Mouse (Mus musculus) hindbrain, embryonic 11.5 days (tissue): ENCODE results near the gene Acss1. TPM values are rescaled to one million over a fixed set of nuclear protein-coding genes. Genes with fewer than 3 reads are reported as not detected.
A peak's percentile ranks its signal among the peaks of the same experiment; 100 is the strongest.

Experiments used
- ATAC-seq: fragments of 200-750 bp; cut with Nextera tagmentation; 2 replicates; pipeline ENCODE4 v1.8.0; 2017; ENCODE audit warnings: mild to moderate bottlenecking, moderate TSS enrichment, moderate library complexity; ENCODE audit not compliant: low FRiP score
- DNase-seq: peaks from one replicate; pipeline ENCODE4 v3.0.0-alpha.2; 2015; ENCODE audit warnings: low spot score
- H3K27ac ChIP-seq: fragments of 300-500 bp; sonication (generic); 2 replicates; pipeline ENCODE4 v1.5.1; 2014; ENCODE audit warnings: mild to moderate bottlenecking, low read depth, low read length
- H3K27me3 ChIP-seq: fragments of 300-500 bp; sonication (generic); 2 replicates; pipeline ENCODE4 v1.6.1; 2014; ENCODE audit warnings: mild to moderate bottlenecking, low read length, moderate library complexity, mixed read lengths; ENCODE audit not compliant: control insufficient read depth, insufficient read depth
- H3K36me3 ChIP-seq: fragments of 300-500 bp; sonication (generic); 2 replicates; pipeline ENCODE4 v1.6.1; 2014; ENCODE audit warnings: mild to moderate bottlenecking, low read length, moderate library complexity, mixed read lengths; ENCODE audit not compliant: control insufficient read depth, insufficient read depth
- H3K4me1 ChIP-seq: fragments of 300-500 bp; sonication (generic); replicated peaks from 2 replicates; pipeline ENCODE4 v1.6.1; 2014; ENCODE audit warnings: low read length, mixed read lengths; ENCODE audit not compliant: control insufficient read depth, insufficient read depth
- H3K4me2 ChIP-seq: fragments of 300-500 bp; sonication (generic); replicated peaks from 2 replicates; pipeline ENCODE4 v1.6.1; 2014; ENCODE audit warnings: mild to moderate bottlenecking, low read depth, low read length
- H3K4me3 ChIP-seq: fragments of 300-500 bp; sonication (generic); 2 replicates; pipeline ENCODE4 v1.5.1; 2014; ENCODE audit warnings: low read depth, low read length
- H3K9ac ChIP-seq: fragments of 300-500 bp; sonication (generic); 2 replicates; pipeline ENCODE4 v1.6.1; 2014; ENCODE audit warnings: low read depth, low read length
- H3K9me3 ChIP-seq: fragments of 300-500 bp; sonication (generic); 2 replicates; pipeline ENCODE4 v1.6.1; 2016; ENCODE audit warnings: low read length; ENCODE audit not compliant: control insufficient read depth
- WGBS: fragments of 180-500 bp; shearing (Covaris S2); extraction: QIAGEN DNeasy Blood & Tissue Kit; methylation state at CpG from one replicate; pipeline ENCODE4 v1.1.7; 2014; 5-methylcytosine and 5-hydroxymethylcytosine counted together
- polyA plus RNA-seq: library from polyadenylated mRNA; unstranded; fragments of >200 nt; fragmentation: Nextera tagmentation; extraction: Ambion mirVana; gene quantifications from 2 replicates; pipeline ENCODE4 v1.2.1, GENCODE M21; 2014

Acss1 gene
- polyA plus RNA-seq, 1 experiment from 2014 or later: 31.4 TPM

- H3K4me2 ChIP-seq: peak overlapping the region; percentile 84
- H3K27me3 ChIP-seq: no peaks in the 10 kb centered on the region
- H3K9ac ChIP-seq: no peak overlapping the region; the same call in 1 of the 2 replicates
- 2% methylated on average over 10 of the region's 10 CpGs for WGBS
- peak; percentile 73 for ATAC-seq
- no peaks in the 10 kb centered on the region for H3K4me1 ChIP-seq
- peak overlapping the region; percentile 93 for H3K4me3 ChIP-seq
- no peak overlapping the region for H3K27ac ChIP-seq
- H3K9me3 ChIP-seq: no peaks in the 10 kb centered on the region
- H3K36me3 ChIP-seq: no peaks in the 10 kb centered on the region
- peak; percentile 81 for DNase-seq
Measured at GRCm38 (mm10) chr2:150608872-150609560, 59.3 kb downstream of the Acss1 start.

DNA sequence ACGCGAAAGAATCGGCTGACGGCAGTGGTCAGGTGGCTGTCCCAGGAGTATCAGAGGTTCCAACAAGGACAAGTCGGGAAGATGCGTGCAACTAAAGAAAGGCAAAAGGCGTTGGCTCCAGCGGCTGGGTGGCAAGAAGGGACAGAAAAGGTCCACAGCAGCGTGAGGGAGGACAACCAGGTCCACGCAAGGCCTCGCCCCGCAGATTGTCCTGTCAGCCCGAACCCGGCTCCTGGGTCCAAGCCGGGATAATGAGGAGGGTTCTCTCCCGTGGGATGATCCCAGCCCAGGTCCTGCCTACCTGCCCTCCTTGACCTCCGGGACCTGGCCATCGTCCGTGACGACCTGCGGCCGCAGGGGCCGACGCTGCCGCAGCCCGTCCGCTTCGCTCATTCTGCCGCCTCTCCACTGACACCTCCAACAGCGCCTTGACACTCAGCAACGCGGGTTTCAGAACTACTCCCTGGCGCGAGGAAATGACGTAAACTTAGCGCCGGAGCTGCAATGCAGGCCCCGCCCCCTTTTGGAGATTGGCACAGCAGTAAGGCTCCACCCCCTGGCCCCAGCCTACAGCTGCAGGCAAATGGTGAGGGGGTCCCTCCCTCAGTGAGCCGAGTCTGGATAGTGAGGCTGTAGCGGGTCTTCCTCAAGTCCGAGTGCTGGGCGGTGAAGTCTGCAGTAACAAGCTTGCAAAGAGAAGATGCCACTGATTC, 60.1 kb downstream of the Acss1 start, which contains the start of gene Apmap:
Gene Apmap, minus strand, starts transcription at position 481 of the 713 bp plus-strand sequence.
- Histone ChIP-seq H3K4me3 (peak within 1 kb of the TSS; percentile 93), H3K27me3 (no peaks in the 10 kb centered on the region), H3K27ac (no peak within 1 kb of the TSS), H3K4me1 (no peaks in the 10 kb centered on the region), H3K9me3 (no peaks in the 10 kb centered on the region), H3K4me2 (peak within 1 kb of the TSS; percentile 84), H3K9ac (peak within 1 kb of the TSS; percentile 78), H3K36me3 (no peaks in the 10 kb centered on the region)
- WGBS: under 1% methylated on average over 42 of the region's 42 CpGs
- ATAC-seq (peak; percentile 99), DNase-seq (peak; percentile 98)

- Histone ChIP-seq H3K4me1 (no peaks in the 10 kb centered on the region), H3K4me3 (no peak overlapping the region), H3K4me2 (0 out of 2 replicates have a peak overlapping the region, but pooled peaks have one; percentile 84), H3K27me3 (no peaks in the 10 kb centered on the region), H3K27ac (no peak overlapping the region), H3K36me3 (no peaks in the 10 kb centered on the region), H3K9me3 (no peaks in the 10 kb centered on the region), H3K9ac (no peak overlapping the region)
- WGBS: 78% methylated on average over 1 of the region's 1 CpGs
- DNase-seq (no peak), ATAC-seq (no peak)
Measured at GRCm38 (mm10) chr2:150607086-150607485, 61.2 kb downstream of the Acss1 start.

DNA sequence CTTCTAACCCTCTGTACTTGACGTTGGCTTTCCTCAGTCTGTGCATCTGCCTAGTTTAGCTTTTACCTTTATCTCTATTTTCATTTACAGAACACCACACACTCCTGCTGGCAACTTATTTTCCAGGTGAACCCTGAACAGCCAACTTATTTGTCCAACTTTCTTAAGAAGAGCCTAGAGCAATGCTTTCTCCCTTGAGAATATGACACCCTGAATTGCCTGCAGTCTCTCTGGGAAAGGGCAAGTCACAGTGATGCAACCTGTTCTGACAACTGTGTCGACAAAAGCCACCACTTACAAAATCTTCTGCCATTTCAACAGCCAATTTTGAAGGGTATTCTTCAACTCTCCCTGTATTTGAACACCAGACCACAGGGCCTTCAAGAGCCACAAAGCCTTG, 63.5 kb downstream of the Acss1 start:
- DNase-seq: no peak
- H3K4me1 ChIP-seq: no peaks in the 10 kb centered on the region
- H3K27me3 ChIP-seq: no peaks in the 10 kb centered on the region
- 82% methylated on average over 2 of the region's 2 CpGs for WGBS
- no peak overlapping the region for H3K4me3 ChIP-seq
- no peak overlapping the region for H3K9ac ChIP-seq
- no peaks in the 10 kb centered on the region for H3K9me3 ChIP-seq
- H3K4me2 ChIP-seq: no peak overlapping the region
- ATAC-seq: no peak
- H3K27ac ChIP-seq: no peak overlapping the region
- no peaks in the 10 kb centered on the region for H3K36me3 ChIP-seq

DNA sequence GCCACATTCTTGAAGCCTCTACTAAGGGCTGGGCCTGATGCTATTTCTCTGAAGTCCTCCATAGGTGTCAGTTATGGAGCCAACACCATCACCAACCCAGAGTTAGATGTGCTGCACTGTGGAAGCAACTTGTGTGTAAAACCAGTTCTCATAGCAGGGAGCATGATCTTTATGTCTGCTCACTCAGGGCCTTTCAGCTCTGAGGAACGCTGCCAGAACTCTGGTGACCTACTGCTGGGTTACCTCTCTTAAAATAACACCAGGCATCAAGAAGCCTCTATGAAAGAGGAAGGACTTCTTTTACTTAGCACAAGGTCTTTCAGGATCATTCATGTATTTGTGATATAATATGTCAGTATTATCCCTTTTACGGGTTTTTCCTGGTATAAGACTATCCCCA, 66.1 kb downstream of the Acss1 start:
- WGBS: 87% methylated on average over 2 of the region's 2 CpGs
- H3K27me3 ChIP-seq: no peaks in the 10 kb centered on the region
- no peaks in the 10 kb centered on the region for H3K9me3 ChIP-seq
- DNase-seq (no peak), ATAC-seq (no peak)
- no peaks in the 10 kb centered on the region for H3K36me3 ChIP-seq
- no peak overlapping the region for H3K4me3 ChIP-seq
- no peak overlapping the region for H3K4me2 ChIP-seq
- no peak overlapping the region for H3K9ac ChIP-seq
- H3K27ac ChIP-seq: no peak overlapping the region
- no peaks in the 10 kb centered on the region for H3K4me1 ChIP-seq

DNA sequence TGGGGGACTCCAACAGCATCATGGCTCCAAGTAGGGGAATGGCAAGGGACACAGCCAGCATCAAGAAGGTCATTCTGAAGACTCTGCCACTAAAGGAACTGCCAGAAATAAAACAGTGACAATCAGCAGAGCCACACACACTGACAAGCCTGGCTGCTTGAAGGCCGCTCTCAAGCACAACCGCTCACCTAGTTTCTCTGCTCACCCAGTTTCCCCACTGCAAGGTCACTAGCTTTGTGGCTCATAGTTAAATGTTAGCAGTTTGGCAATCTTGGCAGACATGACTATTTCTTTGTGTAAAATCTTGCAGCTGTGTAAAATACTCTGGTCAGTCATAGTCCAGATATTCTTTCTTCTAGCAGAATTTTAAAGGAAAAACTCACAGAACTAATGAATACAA, 68.0 kb downstream of the Acss1 start:
- Histone ChIP-seq H3K9me3 (no peaks in the 10 kb centered on the region), H3K9ac (no peak overlapping the region), H3K4me1 (no peaks in the 10 kb centered on the region), H3K27me3 (no peaks in the 10 kb centered on the region), H3K36me3 (no peaks in the 10 kb centered on the region), H3K27ac (no peak overlapping the region), H3K4me3 (no peak overlapping the region), H3K4me2 (no peak overlapping the region)
- ATAC-seq: no peak
- no peak for DNase-seq
- WGBS: 96% methylated on average over 2 of the region's 2 CpGs

GRCm38 (mm10) chr2:150595411-150596190, 72.7 kb downstream of the Acss1 start:
- H3K4me1 ChIP-seq: no peaks in the 10 kb centered on the region
- H3K9me3 ChIP-seq: no peaks in the 10 kb centered on the region
- no peak overlapping the region for H3K9ac ChIP-seq
- DNase-seq (no peak), ATAC-seq (no peak)
- H3K36me3 ChIP-seq: no peaks in the 10 kb centered on the region
- H3K4me2 ChIP-seq: no peak overlapping the region
- no peaks in the 10 kb centered on the region for H3K27me3 ChIP-seq
- 89% methylated on average over 3 of the region's 3 CpGs for WGBS
- no peak overlapping the region for H3K4me3 ChIP-seq
- H3K27ac ChIP-seq: no peak overlapping the region

GRCm38 (mm10) chr2:150589076-150589475, 79.2 kb downstream of the Acss1 start:
- ATAC-seq (no peak), DNase-seq (no peak)
- H3K4me2 ChIP-seq: no peak overlapping the region
- H3K9ac ChIP-seq: no peak overlapping the region
- H3K36me3 ChIP-seq: peaks cover 4% of the 10 kb centered on the region; the same call in 1 of the 2 replicates
- no peak overlapping the region for H3K27ac ChIP-seq
- WGBS: 76% methylated on average over 11 of the region's 11 CpGs
- H3K4me3 ChIP-seq: no peak overlapping the region
- H3K4me1 ChIP-seq: no peaks in the 10 kb centered on the region
- no peaks in the 10 kb centered on the region for H3K9me3 ChIP-seq
- H3K27me3 ChIP-seq: no peaks in the 10 kb centered on the region
